Mouse (Mus musculus): ENCODE results near the gene Auh. TPM values are rescaled to one million over a fixed set of nuclear protein-coding genes. Genes with fewer than 3 reads are reported as not detected.
A peak's percentile ranks its signal among the peaks of the same experiment; 100 is the strongest.

Auh gene
- polyA plus RNA-seq, 2 experiments = 33.8 to 34.0 TPM

DNA sequence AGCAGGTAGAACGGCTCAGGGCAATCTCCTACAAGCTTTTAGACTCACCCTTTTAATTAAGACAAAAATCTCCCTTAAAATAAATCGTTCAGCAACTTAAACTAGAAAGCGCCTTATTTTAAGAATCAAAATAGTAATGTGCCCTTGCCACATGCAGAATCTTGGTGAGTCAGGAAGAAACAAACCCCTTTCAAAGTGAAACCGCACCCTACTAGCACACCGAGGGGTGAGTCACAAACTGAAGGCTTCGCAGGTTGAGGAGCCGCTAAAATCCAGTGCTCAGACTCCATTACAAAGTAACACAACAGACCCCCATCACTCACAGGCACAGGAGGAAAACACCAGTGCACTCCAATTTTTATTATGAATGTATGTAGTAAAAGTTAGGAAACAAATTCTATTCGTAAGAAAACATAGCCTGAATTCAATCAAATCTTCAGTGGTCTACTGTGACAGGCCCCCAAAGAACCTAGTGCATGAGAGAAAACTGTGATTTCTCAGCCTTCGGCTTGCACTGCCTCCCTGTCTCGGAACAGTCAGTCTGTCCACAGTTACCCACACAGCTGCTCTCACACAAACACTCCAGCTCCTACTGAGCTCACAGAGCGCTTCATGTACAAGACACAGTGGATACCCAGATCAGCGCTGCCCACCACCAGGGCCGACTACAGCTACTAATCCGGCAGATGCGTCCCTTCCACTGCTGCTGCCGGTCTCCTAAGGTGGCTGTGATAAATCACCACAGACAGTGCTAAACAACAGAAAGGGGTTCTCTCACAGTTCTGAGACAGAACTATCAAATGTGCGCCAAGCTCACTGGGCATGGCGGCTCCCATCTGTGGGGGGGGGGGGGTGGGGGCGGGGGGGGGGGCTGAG, 46.2 kb downstream of the Auh start:
- Histone ChIP-seq H3K4me1 (ENCODE audit: control insufficient read depth, insufficient read depth, low read length) (peaks cover 6% of the 10 kb centered on the region; the same call in 1 of the 2 replicates), H3K9ac (ENCODE audit: low read depth, low read length, severe bottlenecking) (no peak overlapping the region), H3K9me3 (ENCODE audit: control insufficient read depth, low read length) (no peaks in the 10 kb centered on the region), H3K27ac (replicated peaks; ENCODE audit: low read depth, low read length) (no peak overlapping the region), H3K4me3 (replicated peaks; ENCODE audit: low read length) (no peak overlapping the region), H3K4me2 (replicated peaks; ENCODE audit: low read depth, low read length, severe bottlenecking) (no peak overlapping the region), H3K27me3 (ENCODE audit: control insufficient read depth, insufficient read depth, low read length) (no peaks in the 10 kb centered on the region), H3K36me3 (ENCODE audit: control insufficient read depth, insufficient read depth, low read length) (no peaks in the 10 kb centered on the region)
- no peak for TF ChIP-seq POLR2A (IDR thresholded peaks at IDR 0.05; ENCODE audit: borderline replicate concordance, extremely low read depth, insufficient read depth, insufficient read length)
- ATAC-seq (ENCODE audit: low FRiP score, low read depth) (no peak), DNase-seq (ENCODE audit: low spot score) (no peak)
- 65% methylated on average over 17 of the region's 19 CpGs for WGBS

DNA sequence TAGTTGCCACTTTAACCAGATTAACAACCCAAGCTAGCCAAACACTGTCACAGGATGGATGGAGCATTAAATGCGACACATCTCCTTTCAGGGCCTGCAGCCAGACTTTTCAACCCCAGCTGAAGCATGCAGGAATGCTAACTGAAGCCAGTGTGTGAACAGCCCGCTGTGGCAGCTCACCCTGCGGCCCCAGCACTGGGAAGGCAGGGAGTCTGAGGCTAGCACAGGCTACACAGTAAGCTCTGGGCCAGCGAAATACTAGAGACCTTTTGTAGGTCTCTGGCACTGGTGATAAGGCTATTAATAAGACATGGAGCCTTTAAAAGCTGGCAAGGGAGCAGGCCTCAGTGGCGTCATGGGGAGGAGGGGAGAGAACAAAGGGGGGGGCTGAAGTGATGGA, 49.1 kb downstream of the Auh start:
- H3K9me3 ChIP-seq (ENCODE audit: control insufficient read depth, low read length) = no peaks in the 10 kb centered on the region
- H3K36me3 ChIP-seq (ENCODE audit: control insufficient read depth, insufficient read depth, low read length) = no peaks in the 10 kb centered on the region
- peaks cover 6% of the 10 kb centered on the region; the same call in 1 of the 2 replicates for H3K4me1 ChIP-seq (ENCODE audit: control insufficient read depth, insufficient read depth, low read length)
- H3K27me3 ChIP-seq (ENCODE audit: control insufficient read depth, insufficient read depth, low read length) = no peaks in the 10 kb centered on the region
- ATAC-seq (ENCODE audit: low FRiP score, low read depth) (no peak), DNase-seq (ENCODE audit: low spot score) (no peak)
- H3K4me3 ChIP-seq (replicated peaks; ENCODE audit: low read length) = no peak overlapping the region
- 41% methylated on average over 5 of the region's 5 CpGs for WGBS
- no peak overlapping the region for H3K4me2 ChIP-seq (replicated peaks; ENCODE audit: low read depth, low read length, severe bottlenecking)
- no peak for TF ChIP-seq POLR2A (IDR thresholded peaks at IDR 0.05; ENCODE audit: borderline replicate concordance, extremely low read depth, insufficient read depth, insufficient read length)
- H3K9ac ChIP-seq (ENCODE audit: low read depth, low read length, severe bottlenecking) = no peak overlapping the region
- H3K27ac ChIP-seq (replicated peaks; ENCODE audit: low read depth, low read length) = no peak overlapping the region

DNA sequence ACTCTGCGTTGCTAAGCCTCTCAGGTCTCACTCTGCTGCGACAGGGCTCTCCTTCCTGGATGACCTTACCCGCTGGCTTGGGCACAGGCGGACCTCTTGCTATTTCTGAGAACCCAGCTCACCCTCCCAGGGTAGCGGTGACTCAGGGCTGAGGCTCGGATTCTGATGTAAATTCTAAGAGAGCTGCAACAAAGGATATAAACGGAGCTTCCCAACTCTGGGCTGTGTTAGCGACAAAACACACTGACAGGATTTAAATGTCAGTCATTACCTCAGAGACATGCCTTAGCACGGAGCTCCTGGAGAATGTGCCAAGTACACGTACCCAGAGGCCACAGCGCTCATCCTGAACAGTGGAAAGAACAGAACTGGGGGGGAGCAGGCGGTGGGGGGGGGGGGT, 49.6 kb downstream of the Auh start:
- no peak overlapping the region for H3K9ac ChIP-seq (ENCODE audit: low read depth, low read length, severe bottlenecking)
- no peaks in the 10 kb centered on the region for H3K9me3 ChIP-seq (ENCODE audit: control insufficient read depth, low read length)
- no peak for ATAC-seq (ENCODE audit: low FRiP score, low read depth)
- DNase-seq (ENCODE audit: low spot score) = peak; percentile 23
- WGBS = 59% methylated on average over 12 of the region's 12 CpGs
- no peak overlapping the region for H3K4me2 ChIP-seq (replicated peaks; ENCODE audit: low read depth, low read length, severe bottlenecking)
- H3K36me3 ChIP-seq (ENCODE audit: control insufficient read depth, insufficient read depth, low read length) = no peaks in the 10 kb centered on the region
- no peak overlapping the region for H3K27ac ChIP-seq (replicated peaks; ENCODE audit: low read depth, low read length)
- H3K27me3 ChIP-seq (ENCODE audit: control insufficient read depth, insufficient read depth, low read length) = no peaks in the 10 kb centered on the region
- no peak for TF ChIP-seq POLR2A (IDR thresholded peaks at IDR 0.05; ENCODE audit: borderline replicate concordance, extremely low read depth, insufficient read depth, insufficient read length)
- H3K4me3 ChIP-seq (replicated peaks; ENCODE audit: low read length) = no peak overlapping the region
- H3K4me1 ChIP-seq (ENCODE audit: control insufficient read depth, insufficient read depth, low read length) = peaks cover 6% of the 10 kb centered on the region; the same call in 1 of the 2 replicates

DNA sequence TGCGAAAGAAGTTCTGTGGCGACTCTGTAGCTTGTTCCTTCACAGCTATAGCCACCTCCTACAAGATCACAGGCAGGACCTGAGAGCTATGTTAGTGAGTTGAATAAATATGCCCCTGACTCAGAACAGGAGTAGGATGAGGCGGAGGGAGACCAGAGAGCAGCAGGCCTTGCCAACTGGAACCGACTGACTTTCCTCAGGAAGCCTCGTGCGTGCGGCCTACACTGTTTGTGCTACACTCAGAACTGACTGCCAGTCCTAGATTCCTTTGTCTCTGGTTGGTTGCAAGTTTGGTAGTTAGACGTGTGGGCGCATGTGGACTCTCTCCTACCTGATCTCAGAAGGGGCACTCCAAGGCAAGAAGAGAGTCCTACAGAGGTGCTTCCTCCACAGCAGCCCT, 50.2 kb downstream of the Auh start:
- TF ChIP-seq POLR2A (IDR thresholded peaks at IDR 0.05; ENCODE audit: borderline replicate concordance, extremely low read depth, insufficient read depth, insufficient read length) = no peak
- no peak for ATAC-seq (ENCODE audit: low FRiP score, low read depth)
- WGBS = 82% methylated on average over 9 of the region's 9 CpGs

DNA sequence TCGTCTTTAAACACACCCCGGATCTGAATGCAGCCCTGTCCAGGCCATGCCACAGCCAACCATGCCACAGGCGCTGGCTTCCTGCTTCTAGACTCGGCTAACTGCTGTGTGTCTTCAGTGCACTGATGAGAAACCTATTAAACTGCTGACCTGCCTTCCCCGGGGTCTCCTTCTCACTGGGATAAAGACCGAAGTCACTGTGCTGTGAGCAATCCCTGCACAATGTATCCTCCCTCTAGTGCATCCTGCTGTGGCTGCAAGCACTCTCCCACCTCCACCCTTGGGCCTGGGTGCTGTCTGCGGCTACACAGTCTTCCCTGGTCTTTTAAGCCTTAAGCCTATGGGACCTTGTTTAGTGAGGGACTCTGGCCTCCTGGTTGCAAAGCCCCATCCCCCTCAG, 50.7 kb downstream of the Auh start:
- Histone ChIP-seq H3K4me2 (replicated peaks; ENCODE audit: low read depth, low read length, severe bottlenecking) (no peak overlapping the region), H3K9ac (ENCODE audit: low read depth, low read length, severe bottlenecking) (no peak overlapping the region), H3K4me1 (ENCODE audit: control insufficient read depth, insufficient read depth, low read length) (peaks cover 6% of the 10 kb centered on the region; the same call in 1 of the 2 replicates), H3K4me3 (replicated peaks; ENCODE audit: low read length) (no peak overlapping the region), H3K27me3 (ENCODE audit: control insufficient read depth, insufficient read depth, low read length) (no peaks in the 10 kb centered on the region), H3K27ac (replicated peaks; ENCODE audit: low read depth, low read length) (no peak overlapping the region), H3K9me3 (ENCODE audit: control insufficient read depth, low read length) (no peaks in the 10 kb centered on the region), H3K36me3 (ENCODE audit: control insufficient read depth, insufficient read depth, low read length) (no peaks in the 10 kb centered on the region)
- ATAC-seq (ENCODE audit: low FRiP score, low read depth) (no peak), DNase-seq (ENCODE audit: low spot score) (no peak)
- WGBS = 65% methylated on average over 7 of the region's 7 CpGs
- no peak for TF ChIP-seq POLR2A (IDR thresholded peaks at IDR 0.05; ENCODE audit: borderline replicate concordance, extremely low read depth, insufficient read depth, insufficient read length)

More for the DNA sequence above, 50.2 kb downstream of the Auh start:
- H3K36me3 ChIP-seq (ENCODE audit: control insufficient read depth, insufficient read depth, low read length) = no peaks in the 10 kb centered on the region
- DNase-seq (ENCODE audit: low spot score) = no peak
- peaks cover 6% of the 10 kb centered on the region; the same call in 1 of the 2 replicates for H3K4me1 ChIP-seq (ENCODE audit: control insufficient read depth, insufficient read depth, low read length)
- H3K27me3 ChIP-seq (ENCODE audit: control insufficient read depth, insufficient read depth, low read length) = no peaks in the 10 kb centered on the region
- H3K9ac ChIP-seq (ENCODE audit: low read depth, low read length, severe bottlenecking) = no peak overlapping the region
- H3K4me3 ChIP-seq (replicated peaks; ENCODE audit: low read length) = no peak overlapping the region
- H3K27ac ChIP-seq (replicated peaks; ENCODE audit: low read depth, low read length) = no peak overlapping the region
- H3K4me2 ChIP-seq (replicated peaks; ENCODE audit: low read depth, low read length, severe bottlenecking) = no peak overlapping the region
- no peaks in the 10 kb centered on the region for H3K9me3 ChIP-seq (ENCODE audit: control insufficient read depth, low read length)
